Mouse (Mus musculus) kidney, postnatal 0 days (tissue): ENCODE data around the gene Smco2. TPM values are rescaled to one million over a fixed set of nuclear protein-coding genes. Genes with fewer than 3 reads are reported as not detected.
"Not testable (repeated sequence)": the region's sequence is repeated elsewhere in the genome, so short reads cannot be mapped to it uniquely, and the experiment has no call there.

Experiments
- ATAC-seq: fragments of 200-750 bp; cut with Nextera tagmentation; replicated peaks from 2 replicates; pipeline ENCODE4 v1.8.0; 2017; ENCODE audit warnings: low read depth, moderate number of reproducible peaks, moderate TSS enrichment, moderate library complexity; ENCODE audit not compliant: low FRiP score
- DNase-seq: peaks from one replicate; pipeline ENCODE4 v3.0.0-alpha.2; 2016; ENCODE audit warnings: low spot score
- H3K27ac ChIP-seq: fragments of 300-500 bp; sonication (generic); 2 replicates; pipeline ENCODE4 v1.5.1; 2014; ENCODE audit warnings: mild to moderate bottlenecking
- H3K27me3 ChIP-seq: fragments of 300-500 bp; sonication (generic); 2 replicates; pipeline ENCODE4 v1.6.1; 2014; ENCODE audit warnings: low read length, mixed read lengths; ENCODE audit not compliant: insufficient read depth
- H3K36me3 ChIP-seq: fragments of 300-500 bp; sonication (generic); 2 replicates; pipeline ENCODE4 v1.6.1; 2014; ENCODE audit warnings: low read length, mixed read lengths; ENCODE audit not compliant: insufficient read depth
- H3K4me1 ChIP-seq: fragments of 300-500 bp; sonication (generic); replicated peaks from 2 replicates; pipeline ENCODE4 v1.6.1; 2014; ENCODE audit warnings: antibody characterized with exemption, low read length, mixed read lengths; ENCODE audit not compliant: insufficient read depth
- H3K4me2 ChIP-seq: fragments of 300-500 bp; sonication (generic); 2 replicates; pipeline ENCODE4 v1.6.1; 2014; ENCODE audit warnings: mild to moderate bottlenecking, low read length, moderate library complexity, mixed read lengths
- H3K4me3 ChIP-seq: fragments of 300-500 bp; sonication (generic); replicated peaks from 2 replicates; pipeline ENCODE4 v1.5.1; 2014; ENCODE audit warnings: low read depth, low read length
- H3K9ac ChIP-seq: fragments of 300-500 bp; sonication (generic); 2 replicates; pipeline ENCODE4 v1.6.1; 2014; ENCODE audit warnings: low read depth, low read length
- H3K9me3 ChIP-seq: fragments of 300-500 bp; sonication (generic); replicated peaks from 2 replicates; pipeline ENCODE4 v1.6.1; 2016; ENCODE audit warnings: low read length, inconsistent platforms, mixed read lengths
- CTCF ChIP-seq: IDR thresholded peaks from 2 replicates; pipeline ENCODE4 v1.5.1; 2016; ENCODE audit warnings: antibody characterized with exemption, low read depth, mild to moderate bottlenecking, moderate library complexity
- WGBS: fragments of 180-500 bp; shearing (Covaris S2); extraction: QIAGEN DNeasy Blood & Tissue Kit; methylation state at CpG from one replicate; pipeline ENCODE4 v1.1.7; 2014; 5-methylcytosine and 5-hydroxymethylcytosine counted together
- polyA plus RNA-seq: library from polyadenylated mRNA; unstranded; fragments of >200 nt; fragmentation: Nextera tagmentation; extraction: Ambion mirVana; gene quantifications from 2 replicates; pipeline ENCODE4 v1.2.1, GENCODE M21; 2015

The Smco2 gene
- polyA plus RNA-seq, 1 experiment from 2014 or later, result not detected

DNA sequence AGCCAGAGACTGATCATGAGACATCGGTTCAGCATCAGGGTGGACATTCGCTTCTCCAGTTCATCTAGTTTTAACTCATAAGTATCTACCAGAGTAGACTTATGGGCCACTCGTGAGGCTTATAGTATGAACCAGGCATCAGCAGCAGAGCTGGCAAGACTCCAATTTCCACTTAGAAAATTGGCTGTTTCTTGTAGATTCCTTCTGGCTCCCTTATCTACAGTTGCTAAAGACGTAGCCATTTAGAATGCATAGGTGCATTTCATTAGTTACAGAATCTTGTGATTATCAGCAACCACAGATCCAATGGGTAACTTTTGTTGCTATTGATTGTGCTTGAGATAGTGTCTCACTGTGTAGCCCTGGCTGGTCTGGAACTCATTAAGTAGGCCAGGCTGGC lies 2.8 kb downstream of the Smco2 start:
- Histone ChIP-seq H3K4me1 (no peaks in the 10 kb centered on the region), H3K4me2 (no peak overlapping the region), H3K9me3 (no peaks in the 10 kb centered on the region), H3K4me3 (no peak overlapping the region), H3K27ac (no peak overlapping the region), H3K9ac (no peak overlapping the region), H3K36me3 (no peaks in the 10 kb centered on the region), H3K27me3 (no peaks in the 10 kb centered on the region)
- WGBS, result 70% methylated on average over 4 of the region's 4 CpGs
- ATAC-seq, result no peak
- TF ChIP-seq CTCF, result no peak
- peak; percentile 27 for DNase-seq

DNA sequence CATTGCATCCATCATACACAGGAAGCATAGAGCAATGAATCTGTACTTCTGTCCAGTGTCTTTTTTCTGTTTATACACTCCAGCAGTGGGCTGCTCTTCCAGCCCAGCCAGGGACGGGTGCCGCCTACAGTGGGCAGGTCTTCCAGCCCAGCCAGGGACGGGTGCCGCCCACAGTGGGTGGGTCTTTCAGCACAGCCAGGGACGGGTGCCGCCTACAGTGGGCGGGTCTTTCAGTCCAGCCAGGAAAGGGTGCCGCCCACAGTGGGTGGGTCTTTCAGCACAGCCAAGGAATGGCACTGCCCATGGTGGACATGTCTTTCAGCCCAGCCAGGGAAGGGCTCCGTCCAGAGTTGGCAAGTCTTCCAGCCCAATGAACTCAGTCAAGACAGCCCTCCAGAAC lies 5.3 kb downstream of the Smco2 start:
- H3K4me3 ChIP-seq, result no peak overlapping the region
- no peak overlapping the region for H3K4me2 ChIP-seq
- no peaks in the 10 kb centered on the region for H3K4me1 ChIP-seq
- H3K27ac ChIP-seq, result no peak overlapping the region
- H3K9me3 ChIP-seq, result no peaks in the 10 kb centered on the region
- peak; percentile 65 for ATAC-seq
- 93% methylated on average over 9 of the region's 9 CpGs for WGBS
- H3K27me3 ChIP-seq, result no peaks in the 10 kb centered on the region
- DNase-seq, result no peak
- H3K36me3 ChIP-seq, result no peaks in the 10 kb centered on the region
- no peak for TF ChIP-seq CTCF
- no peak overlapping the region for H3K9ac ChIP-seq

DNA sequence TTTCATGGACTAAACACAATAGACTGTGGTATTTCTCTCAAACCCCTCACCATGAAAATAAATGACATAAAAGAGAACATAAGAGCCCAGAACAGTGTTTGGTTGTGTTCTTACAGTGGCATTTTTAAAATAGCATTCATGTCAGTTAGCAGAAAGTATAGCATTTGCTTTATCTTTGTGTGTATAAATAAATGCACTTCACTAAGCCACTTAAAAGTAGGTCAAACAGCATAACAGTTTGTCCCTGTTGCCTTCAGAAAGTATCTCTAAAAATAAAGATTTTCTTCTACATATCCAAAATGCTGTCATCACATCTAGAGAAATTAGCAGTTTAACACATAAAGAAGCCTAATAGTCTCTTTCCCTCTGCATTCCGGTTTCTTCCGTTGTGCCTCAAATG lies 7.5 kb downstream of the Smco2 start:
- WGBS, result 96% methylated on average over 2 of the region's 2 CpGs
- ATAC-seq (no peak), DNase-seq (no peak)
- H3K9me3 ChIP-seq, result no peaks in the 10 kb centered on the region
- no peaks in the 10 kb centered on the region for H3K27me3 ChIP-seq
- no peaks in the 10 kb centered on the region for H3K4me1 ChIP-seq
- no peak for TF ChIP-seq CTCF
- H3K36me3 ChIP-seq, result no peaks in the 10 kb centered on the region
- no peak overlapping the region for H3K27ac ChIP-seq
- no peak overlapping the region for H3K9ac ChIP-seq
- H3K4me2 ChIP-seq, result no peak overlapping the region
- H3K4me3 ChIP-seq, result no peak overlapping the region

DNA sequence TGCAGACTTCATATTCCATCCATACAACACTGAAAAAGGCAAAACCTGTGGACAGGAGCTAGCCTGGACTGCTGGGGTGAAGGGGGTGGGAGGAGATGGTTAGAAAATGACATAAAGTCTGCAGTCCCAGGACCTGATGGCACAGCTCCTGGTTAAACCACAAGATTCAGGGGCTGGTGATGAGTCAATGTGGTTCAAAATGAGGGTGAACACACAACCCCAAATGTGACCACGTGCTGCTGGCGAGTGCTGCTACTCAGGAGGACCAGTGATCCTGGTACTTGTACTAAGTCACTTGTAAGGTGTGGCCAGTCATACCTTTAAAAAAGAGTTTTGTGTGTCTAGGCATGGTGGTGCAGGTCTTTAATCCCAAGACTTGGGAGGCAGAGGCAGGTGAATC lies 13.2 kb downstream of the Smco2 start:
- H3K4me1 ChIP-seq, result no peaks in the 10 kb centered on the region
- 92% methylated on average over 2 of the region's 2 CpGs for WGBS
- TF ChIP-seq CTCF, result no peak
- H3K4me3 ChIP-seq, result no peak overlapping the region
- no peaks in the 10 kb centered on the region for H3K36me3 ChIP-seq
- H3K4me2 ChIP-seq, result no peak overlapping the region
- no peaks in the 10 kb centered on the region for H3K9me3 ChIP-seq
- no peak overlapping the region for H3K27ac ChIP-seq
- H3K9ac ChIP-seq, result no peak overlapping the region
- no peaks in the 10 kb centered on the region for H3K27me3 ChIP-seq
- DNase-seq (no peak), ATAC-seq (no peak)

DNA sequence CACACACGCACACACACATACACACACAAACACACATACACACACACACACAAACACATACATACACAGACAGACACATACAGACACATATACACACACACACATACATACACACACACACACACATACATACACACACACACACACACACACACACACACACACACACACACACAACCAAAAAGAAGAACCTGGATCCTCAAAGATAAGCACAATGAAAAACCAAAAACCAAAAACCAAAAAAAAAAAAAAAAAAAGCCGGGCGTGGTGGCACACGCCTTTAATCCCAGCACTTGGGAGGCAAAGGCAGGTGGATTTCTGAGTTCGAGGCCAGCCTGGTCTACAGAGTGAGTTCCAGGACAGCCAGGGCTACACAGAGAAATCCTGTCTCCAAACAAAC lies 14.5 kb downstream of the Smco2 start:
- ATAC-seq, H3K36me3 ChIP-seq, H3K9me3 ChIP-seq, H3K27me3 ChIP-seq, H3K27ac ChIP-seq, H3K4me1 ChIP-seq, DNase-seq, H3K4me3 ChIP-seq, H3K9ac ChIP-seq, H3K4me2 ChIP-seq: not testable (repeated sequence)
- WGBS, result 88% methylated on average over 2 of the region's 5 CpGs

DNA sequence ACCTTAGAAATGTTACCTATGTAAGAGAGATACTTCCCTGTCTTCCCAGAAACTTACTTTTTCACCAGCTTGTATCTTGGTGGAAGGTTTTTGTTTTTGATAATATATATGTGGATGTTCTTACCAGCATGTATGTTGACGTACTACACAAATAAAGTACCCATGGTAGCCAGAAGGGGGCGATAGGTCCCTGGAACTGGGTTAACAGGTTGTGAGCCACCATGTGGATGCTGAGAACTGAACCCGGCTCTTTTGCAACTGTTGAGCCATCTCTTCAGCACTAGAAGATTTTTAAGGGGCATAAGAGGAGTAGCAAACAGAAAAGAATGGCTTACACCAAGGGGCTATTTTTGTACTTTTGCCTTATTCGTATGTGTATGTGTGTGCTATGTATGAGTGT lies 15.8 kb downstream of the Smco2 start:
- ATAC-seq, result no peak

DNA sequence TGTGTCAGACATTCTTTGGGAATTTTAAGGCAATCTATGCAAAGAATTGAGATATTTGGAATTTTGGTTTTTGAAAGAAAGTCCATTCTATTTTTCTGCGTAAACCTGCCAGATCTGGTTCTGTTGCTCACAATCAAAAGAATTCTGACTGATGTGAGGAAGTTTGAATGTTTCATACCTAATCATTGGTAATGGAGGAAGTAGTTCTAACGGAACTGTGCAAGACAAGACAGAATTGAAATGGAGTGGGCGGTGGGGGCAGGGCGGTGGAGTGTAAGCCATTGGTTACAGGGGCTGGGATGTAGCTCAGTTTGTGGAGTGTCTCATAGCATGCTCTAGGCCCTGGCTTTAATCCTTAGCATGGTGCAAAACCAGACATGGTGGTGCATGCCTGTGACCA lies 22.1 kb downstream of the Smco2 start:
- H3K9me3 ChIP-seq, result no peaks in the 10 kb centered on the region
- H3K9ac ChIP-seq, result no peak overlapping the region
- no peak overlapping the region for H3K4me2 ChIP-seq
- no peak overlapping the region for H3K4me3 ChIP-seq
- H3K36me3 ChIP-seq, result no peaks in the 10 kb centered on the region
- no peak overlapping the region for H3K27ac ChIP-seq
- no peak for ATAC-seq
- WGBS, result 91% methylated on average over 4 of the region's 4 CpGs
- no peak for DNase-seq
- TF ChIP-seq CTCF, result no peak
- H3K27me3 ChIP-seq, result no peaks in the 10 kb centered on the region
- H3K4me1 ChIP-seq, result no peaks in the 10 kb centered on the region

More for the DNA sequence above, 15.8 kb downstream of the Smco2 start:
- TF ChIP-seq CTCF, result peak; percentile 38
- no peak overlapping the region for H3K4me3 ChIP-seq
- no peaks in the 10 kb centered on the region for H3K27me3 ChIP-seq
- no peaks in the 10 kb centered on the region for H3K9me3 ChIP-seq
- H3K4me1 ChIP-seq, result no peaks in the 10 kb centered on the region
- DNase-seq, result no peak
- H3K27ac ChIP-seq, result no peak overlapping the region
- no peak overlapping the region for H3K9ac ChIP-seq
- no peak overlapping the region for H3K4me2 ChIP-seq
- 87% methylated on average over 4 of the region's 4 CpGs for WGBS
- H3K36me3 ChIP-seq, result no peaks in the 10 kb centered on the region
